Mouse (Mus musculus): ENCODE measurements around the gene Gm20532. TPM values are rescaled to one million over a fixed set of nuclear protein-coding genes. Genes with fewer than 3 reads are reported as not detected.

Gm20532 gene
- polyA plus RNA-seq (2012; rRNA removed): not detected in 2 replicates

DNA sequence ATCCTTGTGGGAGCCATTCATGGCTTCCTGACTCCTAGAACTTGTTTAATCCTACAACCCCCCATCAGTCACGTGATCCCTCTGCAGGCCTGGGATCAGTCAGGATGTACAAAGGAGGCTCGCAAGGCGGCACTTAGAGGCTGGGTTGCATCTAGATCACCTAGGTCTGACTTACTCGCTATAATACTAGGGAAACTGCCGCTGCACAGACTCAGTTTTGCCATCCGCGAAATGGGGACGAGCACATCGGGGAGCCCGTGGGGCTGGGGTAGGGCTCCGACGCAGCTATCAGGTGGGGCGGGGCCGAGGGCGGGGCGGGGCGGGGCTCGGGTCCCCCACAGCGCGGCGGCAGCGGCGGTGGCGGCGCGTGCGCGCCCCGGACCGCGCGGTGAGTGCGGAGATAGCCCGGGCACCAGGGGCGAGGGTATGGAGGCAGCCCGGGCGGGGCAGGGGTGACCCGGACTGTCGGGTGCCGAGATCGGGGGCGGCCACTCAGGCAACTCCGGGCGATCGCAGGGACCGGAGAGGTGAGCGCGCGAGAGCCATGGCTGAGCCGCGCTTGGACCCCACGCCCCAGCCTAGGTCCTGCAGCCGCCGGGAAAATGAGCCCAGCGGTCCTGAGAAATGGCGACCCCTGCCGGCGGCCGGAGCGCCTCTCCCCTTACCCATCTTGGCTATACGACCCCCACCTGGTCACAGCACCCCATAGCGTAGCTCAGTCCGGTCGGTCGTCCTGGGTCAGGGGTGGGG, at the start of gene Gm20532:
Gene Gm20532, plus strand, starts transcription at position 346 of the 750 bp plus-strand sequence.
- no peak for DNase-seq (ENCODE audit: low read depth)

DNA sequence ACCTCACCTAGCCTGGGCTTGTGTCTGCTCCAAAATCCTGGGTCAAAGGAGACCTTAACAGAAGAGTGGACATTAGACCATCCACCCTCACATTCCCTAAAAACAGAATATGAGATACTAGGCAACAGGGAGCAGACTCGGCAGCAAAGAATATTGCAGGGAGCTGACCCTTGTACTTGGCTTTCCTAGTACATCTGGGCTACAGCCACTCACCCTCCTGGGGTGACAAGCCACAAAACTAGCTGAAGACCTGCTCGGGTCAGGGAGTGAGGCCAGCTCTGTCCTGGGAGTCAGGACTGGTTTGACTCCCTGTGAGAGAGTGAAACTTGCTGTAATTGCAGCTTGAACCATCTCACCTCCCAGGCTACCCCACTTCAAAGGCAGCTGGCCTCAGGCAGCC, 46.9 kb upstream of the Gm20532 start:
- no peak for DNase-seq (ENCODE audit: low read depth)

DNA sequence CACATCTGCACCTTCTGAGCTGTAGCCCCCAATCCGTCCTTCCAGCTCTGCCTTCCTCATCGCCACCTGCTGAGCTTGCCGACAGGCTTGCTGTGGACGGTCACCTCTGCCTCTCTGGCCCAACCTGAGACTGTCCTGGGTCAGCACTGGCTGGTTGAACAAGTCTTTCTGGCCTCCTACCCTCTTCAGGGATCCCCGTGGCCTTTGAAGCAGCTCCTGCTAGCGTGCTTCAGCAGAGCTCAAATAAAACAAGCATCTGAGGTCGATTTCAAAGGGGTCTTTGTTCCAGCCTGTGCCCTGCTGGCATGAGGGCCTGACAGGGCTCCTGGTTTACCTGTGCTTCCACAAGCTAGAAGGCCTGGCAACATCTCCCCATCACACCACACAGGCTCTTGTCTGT, 45.7 kb upstream of the Gm20532 start:
- no peak for DNase-seq (ENCODE audit: low read depth)

DNA sequence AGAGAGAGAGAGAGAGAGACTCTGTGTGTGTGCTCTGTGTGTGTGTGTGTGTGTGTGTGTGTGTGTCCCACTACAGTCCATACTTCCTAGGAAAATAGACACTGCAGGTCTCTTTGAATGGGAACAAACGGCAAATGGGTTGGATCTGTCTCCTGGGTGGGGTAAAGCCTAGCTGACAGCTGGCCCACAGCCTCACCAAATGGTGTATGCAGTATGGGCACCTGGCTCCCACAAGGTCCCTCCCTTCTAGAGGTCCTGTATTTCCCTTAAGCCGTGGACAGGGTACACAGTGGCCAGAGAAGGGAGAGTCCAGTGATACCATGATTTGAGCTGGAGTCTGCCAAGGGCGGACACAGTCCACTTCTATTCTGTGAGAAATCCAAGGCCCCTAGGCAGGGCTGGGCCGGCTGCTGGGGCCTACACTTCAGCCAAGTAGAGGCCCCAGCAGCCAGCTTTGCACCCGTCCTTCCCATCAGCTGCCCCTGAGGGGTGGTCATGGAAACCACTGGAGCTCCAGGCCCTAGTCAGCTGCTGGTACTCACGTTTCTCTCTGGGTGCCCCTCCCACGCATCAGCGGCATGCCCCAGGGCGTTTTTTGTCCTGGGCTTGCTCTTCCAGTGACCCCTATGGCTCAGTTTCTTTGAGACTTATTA, 45.1 kb upstream of the Gm20532 start:
- no peak for DNase-seq (ENCODE audit: low read depth)

GRCm38 (mm10) chr2:26543155-26543554, 43.3 kb upstream of the Gm20532 start:
- DNase-seq (ENCODE audit: low read depth): no peak

DNA sequence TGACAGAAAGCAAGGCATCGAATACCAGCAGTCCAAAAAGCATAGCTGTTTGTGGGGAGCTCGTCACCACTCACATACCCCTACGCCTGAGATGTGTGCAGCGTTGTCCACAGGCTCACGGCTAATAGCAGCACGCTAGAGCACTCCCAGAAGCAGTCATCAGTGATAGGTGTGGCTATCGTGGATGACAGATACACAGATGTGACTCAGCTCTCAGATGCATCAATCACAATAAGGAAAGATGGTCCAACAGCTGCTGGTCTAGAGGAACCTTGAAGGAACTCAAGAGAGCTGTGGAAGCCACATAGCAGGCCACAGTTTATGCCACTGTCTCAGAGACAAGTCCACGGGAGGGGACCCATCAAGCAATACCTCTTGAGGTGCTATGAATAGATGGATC, 42.7 kb upstream of the Gm20532 start:
- DNase-seq (ENCODE audit: low read depth): no peak

DNA sequence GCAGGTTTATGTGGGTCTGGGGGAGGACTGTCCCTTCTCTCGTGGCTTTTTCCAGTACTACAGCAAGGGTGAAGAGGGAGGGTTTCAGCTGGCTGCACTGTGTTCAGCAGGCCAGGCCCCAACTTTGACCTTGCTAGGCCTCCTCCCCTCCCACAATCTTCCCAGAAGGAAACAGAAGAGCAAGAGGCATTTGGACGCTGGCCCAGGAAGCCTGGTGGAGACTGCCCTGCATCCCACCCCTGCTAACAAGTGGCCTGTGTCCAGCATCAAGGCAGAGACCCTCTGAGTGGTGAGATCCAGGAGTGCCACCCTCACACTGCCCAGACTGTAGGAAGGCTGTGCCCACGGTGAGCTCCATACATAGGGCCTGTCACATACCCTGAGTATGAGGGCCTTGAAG, 42.2 kb upstream of the Gm20532 start:
- no peak for DNase-seq (ENCODE audit: low read depth)

DNA sequence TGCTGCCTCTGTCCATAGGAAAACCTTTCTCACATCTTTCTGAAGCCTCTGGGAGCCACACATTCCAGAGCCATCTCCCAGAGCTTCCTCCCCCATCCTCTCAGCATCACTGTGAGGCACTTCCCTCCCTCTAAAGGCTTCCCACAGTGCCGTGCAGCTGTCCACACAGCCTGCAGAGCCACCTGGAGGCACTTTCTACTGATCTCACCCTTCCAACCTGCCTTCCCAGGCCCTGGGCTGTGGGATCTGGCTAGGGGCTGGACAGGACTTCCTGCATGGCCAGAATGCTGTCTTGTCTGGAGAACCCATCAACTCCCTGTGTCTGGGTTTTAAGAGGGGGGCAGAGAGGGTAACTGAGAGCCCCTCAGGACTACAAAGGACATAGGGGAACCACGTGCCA, 39.0 kb upstream of the Gm20532 start:
- DNase-seq (ENCODE audit: low read depth): no peak

GRCm38 (mm10) chr2:26549801-26550200, 36.6 kb upstream of the Gm20532 start:
- no peak for DNase-seq (ENCODE audit: low read depth)

- DNase-seq (ENCODE audit: low read depth): no peak
These were observed 36.2 kb upstream of the Gm20532 start for GRCm38 (mm10) chr2:26550205-26550604.

- DNase-seq (ENCODE audit: low read depth): no peak
These were observed 35.7 kb upstream of the Gm20532 start for GRCm38 (mm10) chr2:26550777-26551176.

GRCm38 (mm10) chr2:26551446-26551845, 35.0 kb upstream of the Gm20532 start:
- DNase-seq (ENCODE audit: low read depth): no peak

DNA sequence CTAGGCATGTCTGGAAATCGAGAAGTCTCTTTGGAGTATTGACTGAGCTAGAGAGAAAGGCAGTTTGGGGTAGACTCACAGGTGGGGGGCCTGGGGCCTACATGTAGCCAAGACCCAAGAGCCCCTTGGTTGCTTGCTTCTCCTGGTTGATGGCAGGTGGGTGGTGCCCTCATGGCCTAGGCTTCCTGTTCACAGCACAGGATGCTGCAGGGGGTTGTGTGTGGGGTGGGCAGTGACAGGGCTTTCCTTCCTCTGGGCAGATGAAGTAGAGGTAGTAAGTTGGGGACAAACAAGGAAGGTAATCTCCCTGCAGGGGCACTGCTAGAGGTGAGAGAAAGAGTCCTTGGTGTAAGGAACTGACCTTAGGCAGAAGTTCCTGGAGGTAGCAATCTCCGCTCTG, 34.4 kb upstream of the Gm20532 start:
- DNase-seq (ENCODE audit: low read depth): no peak

DNA sequence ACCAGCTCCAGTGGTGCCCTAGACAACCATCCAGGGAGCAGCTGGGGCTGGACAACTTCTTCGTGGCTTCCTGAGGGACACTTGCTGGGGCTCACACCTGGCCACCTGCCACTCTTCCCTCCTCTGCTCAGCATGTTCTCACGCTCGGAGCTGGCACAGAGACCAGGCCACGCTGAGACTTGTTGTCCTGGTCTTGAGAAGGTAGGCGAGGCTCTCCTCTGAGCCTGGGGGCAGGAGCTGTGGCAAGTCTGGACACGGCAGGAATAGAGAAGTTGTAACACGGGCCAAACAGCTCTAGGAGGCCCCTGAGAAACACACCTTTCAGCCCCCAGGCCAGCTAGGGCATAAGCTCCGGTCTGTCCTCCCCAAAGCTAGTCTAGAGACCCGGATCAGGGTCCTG, 32.5 kb upstream of the Gm20532 start:
- DNase-seq (ENCODE audit: low read depth): no peak

DNA sequence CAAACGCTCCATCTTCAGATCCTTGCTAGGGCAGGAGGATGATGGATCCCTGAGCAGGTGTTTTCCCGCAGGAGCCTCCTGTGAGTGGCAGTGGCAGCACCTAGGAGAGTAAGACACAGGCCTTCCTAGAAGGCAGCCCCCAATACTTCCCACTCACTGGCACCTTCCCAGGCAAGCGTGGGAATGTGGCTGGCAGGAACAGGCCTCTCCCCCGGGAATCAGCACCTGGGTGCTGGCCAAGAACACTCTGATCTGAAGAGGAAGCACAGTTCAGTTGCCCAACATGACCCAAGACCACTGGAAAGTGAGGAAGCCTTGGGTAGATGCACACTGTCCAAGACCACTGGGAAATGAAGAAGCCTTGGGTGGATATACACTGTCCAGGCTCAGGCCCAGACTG, 31.4 kb upstream of the Gm20532 start:
- DNase-seq (ENCODE audit: low read depth): no peak

GRCm38 (mm10) chr2:26556535-26556993, 29.9 kb upstream of the Gm20532 start:
- no peak for DNase-seq (ENCODE audit: low read depth)

- no peak for DNase-seq (ENCODE audit: low read depth)
These were observed 25.9 kb upstream of the Gm20532 start for GRCm38 (mm10) chr2:26560506-26560905.

DNA sequence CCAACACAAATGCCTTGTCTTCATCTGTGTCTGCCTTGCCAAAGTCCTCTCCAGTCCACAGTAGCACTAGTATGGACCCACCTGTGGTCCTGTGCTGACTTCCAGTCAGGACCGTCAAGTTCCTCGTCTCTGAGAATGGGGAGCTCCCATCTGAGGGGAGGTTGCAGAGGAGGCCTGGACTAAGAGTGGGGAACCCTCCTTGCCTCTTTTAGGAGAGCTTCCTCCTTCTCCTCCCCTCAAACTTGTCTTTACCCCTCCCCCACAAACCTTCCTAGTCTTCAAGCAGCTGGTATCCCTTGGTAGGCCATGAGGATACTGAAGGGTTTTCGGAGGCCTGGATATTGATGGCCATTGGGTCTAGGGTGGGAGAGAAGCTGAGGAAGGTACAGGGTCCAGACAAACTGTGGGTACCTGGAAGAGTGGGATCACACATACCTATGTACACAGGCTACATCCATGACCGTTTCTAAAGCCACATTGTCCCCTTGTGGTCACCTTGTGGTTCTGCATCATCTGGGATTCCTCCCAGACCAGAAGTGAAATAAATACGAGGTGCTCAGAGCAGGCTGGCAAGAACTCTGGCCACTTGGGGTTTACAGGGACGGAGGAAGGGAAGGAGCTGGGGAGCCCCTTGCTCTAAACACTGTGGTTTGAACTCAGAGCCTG, 25.0 kb upstream of the Gm20532 start:
- DNase-seq (ENCODE audit: low read depth): no peak

- DNase-seq (ENCODE audit: low read depth): no peak
These were observed 20.2 kb upstream of the Gm20532 start for GRCm38 (mm10) chr2:26566221-26566620.

- DNase-seq (ENCODE audit: low read depth): no peak
These were observed 16.4 kb upstream of the Gm20532 start for GRCm38 (mm10) chr2:26570034-26570433.

GRCm38 (mm10) chr2:26571400-26571799, 15.0 kb upstream of the Gm20532 start:
- no peak for DNase-seq (ENCODE audit: low read depth)

- no peak for DNase-seq (ENCODE audit: low read depth)
These were observed 14.6 kb upstream of the Gm20532 start for GRCm38 (mm10) chr2:26571826-26572225.

DNA sequence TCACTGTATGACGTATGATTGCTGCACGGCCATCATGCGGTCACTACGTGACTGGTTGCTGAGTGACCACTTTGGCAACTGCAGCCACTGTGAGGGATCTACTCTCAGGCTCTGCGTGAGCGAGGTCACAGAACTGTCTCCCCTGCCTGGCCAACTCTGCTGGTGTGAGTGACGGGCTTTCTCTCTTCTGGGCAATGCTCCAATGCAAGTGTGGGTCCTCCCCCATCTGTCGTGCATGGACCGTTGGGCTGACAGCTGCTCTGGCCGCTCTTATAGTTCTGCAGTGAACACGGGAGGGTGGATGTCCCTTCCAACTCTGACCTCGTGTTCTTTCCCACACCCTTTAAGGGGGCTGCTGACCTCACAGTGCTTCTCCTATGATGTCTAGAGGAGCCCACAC, 13.0 kb upstream of the Gm20532 start:
- DNase-seq (ENCODE audit: low read depth): no peak
